Mouse (Mus musculus) retina, postnatal 1 day (tissue): ENCODE data around the gene Cds1.

Experiments
- DNase-seq: peaks from one replicate; pipeline ENCODE4 v3.0.0-alpha.2; 2012

Cds1 gene

DNA sequence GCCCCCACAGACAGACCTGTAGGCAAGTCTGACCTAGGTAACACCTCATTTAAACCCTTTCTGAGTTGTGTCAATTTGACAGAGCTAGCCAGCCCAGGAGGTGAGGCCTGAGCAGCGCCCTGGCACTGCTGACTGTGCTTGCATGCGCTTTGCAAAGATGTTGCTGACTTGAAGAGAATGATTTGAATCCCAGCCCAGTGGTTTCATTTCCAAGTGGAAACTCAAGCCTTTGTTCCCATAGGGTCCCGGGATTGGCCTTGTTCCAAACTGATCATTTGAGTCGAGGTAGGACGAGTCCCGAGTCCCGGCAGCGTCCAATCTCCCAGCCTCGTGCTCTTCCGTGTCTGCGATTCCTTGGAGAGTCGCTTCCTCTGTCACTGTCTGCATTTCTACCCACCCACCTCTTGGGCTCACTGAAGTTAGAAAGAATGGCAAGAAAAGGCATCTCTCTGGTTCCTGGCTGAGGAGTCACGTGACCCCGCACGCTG, 14.5 kb downstream of the Cds1 start:
- DNase-seq: no peak

- no peak for DNase-seq
These were observed 16.0 kb downstream of the Cds1 start for GRCm38 (mm10) chr5:101780918-101781317.

- DNase-seq: no peak
These were observed 19.4 kb downstream of the Cds1 start for GRCm38 (mm10) chr5:101784328-101784727.

DNA sequence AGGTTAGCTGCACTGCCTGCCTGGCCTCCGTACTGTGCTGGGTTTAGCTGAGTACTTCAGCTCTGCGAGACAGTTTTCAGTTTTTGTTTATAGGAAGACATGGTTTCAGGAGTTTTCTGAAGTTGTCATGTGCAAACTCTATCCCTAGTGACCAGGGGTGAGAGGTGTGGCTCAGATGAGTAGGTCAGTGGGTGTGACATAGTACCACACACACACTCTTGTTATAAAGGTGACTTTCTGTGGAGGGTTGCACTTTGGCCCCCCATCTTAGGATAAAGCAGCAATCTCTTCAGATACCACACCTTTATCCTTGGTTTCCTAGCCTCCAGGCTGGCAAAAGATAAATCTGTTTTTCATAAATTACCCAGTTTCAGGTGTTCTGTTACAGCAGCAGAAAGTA, 19.9 kb downstream of the Cds1 start:
- DNase-seq: no peak

DNA sequence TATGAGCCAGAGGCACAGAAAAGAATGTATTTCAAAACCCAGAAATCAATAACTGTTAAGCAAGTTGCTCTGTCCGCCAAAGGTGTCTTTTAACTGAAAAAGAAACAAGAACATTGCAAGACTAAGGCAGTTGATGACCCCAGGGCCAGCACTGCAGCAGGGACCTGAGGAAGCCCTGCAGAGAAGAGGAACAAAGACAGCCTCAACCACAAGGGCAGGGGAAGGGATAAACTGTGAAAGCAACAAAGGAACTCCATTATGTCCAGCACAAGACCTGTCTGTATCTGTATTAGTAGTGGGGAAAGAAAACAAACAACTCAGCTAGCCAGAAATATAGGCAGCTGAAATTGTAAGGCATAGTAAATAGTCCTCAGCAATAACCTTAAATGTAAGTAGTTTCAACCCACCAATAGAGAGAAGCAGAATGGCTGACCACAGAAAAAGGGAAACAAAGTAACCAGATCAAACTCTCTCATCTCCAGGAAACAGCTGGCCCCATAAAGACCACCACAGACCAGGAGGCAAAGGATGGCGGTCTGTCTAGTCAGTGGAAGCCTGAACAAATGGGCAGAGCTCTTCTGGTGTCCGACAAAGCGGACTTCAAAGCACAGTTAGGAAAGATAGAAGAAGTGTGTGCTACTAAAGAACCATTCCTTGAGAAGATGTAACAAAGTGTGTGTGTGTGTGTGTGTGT, 21.1 kb downstream of the Cds1 start:
- DNase-seq: no peak

- no peak for DNase-seq
These were observed 24.8 kb downstream of the Cds1 start for GRCm38 (mm10) chr5:101789770-101790169.

GRCm38 (mm10) chr5:101790560-101790959, 25.6 kb downstream of the Cds1 start:
- peak; percentile 27 for DNase-seq

- no peak for DNase-seq
These were observed 27.7 kb downstream of the Cds1 start for GRCm38 (mm10) chr5:101792665-101793064.

DNA sequence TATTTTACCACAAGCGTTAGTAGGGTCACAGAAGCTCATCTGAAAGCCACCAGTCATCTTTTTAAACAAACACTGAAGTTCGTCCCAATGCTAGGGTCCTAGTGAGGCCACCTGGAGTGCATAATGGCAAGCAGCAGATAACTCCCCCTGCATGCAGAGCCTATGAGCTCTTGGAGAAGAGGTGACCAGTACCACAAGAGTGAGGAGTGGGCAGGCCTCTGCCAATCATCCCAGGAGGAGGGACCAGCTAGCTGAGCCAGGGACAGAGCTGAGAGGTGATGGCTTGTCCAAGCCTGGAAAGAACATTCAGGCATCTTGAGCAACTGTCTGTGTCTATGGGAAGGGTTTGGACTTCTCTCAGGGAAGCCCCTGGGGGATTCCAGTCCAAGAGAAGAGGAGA, 37.0 kb downstream of the Cds1 start:
- DNase-seq: no peak

GRCm38 (mm10) chr5:101802358-101803022, 37.6 kb downstream of the Cds1 start:
- no peak for DNase-seq

GRCm38 (mm10) chr5:101811296-101812169, 46.6 kb downstream of the Cds1 start:
- no peak for DNase-seq

DNA sequence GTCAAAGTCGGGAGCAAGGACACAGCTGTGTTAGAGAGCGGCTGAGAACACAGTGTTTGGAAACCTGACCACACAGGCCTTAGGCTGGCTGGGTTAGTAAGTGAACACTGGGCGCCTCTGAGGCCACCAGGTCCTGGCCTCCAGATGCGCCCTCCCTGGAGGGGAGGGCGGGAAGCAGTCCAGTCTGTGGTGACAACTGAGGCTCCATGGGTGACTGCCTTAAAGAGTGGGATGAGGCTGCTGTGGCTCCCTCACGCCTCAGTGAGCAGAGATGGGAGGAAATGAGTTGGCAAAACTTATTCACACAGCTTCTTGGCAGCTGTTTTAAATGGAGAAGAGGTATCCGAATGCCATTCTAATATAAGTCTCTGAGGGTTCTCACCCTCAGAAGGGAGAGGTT, 51.9 kb downstream of the Cds1 start:
- peak; percentile 36 for DNase-seq

DNA sequence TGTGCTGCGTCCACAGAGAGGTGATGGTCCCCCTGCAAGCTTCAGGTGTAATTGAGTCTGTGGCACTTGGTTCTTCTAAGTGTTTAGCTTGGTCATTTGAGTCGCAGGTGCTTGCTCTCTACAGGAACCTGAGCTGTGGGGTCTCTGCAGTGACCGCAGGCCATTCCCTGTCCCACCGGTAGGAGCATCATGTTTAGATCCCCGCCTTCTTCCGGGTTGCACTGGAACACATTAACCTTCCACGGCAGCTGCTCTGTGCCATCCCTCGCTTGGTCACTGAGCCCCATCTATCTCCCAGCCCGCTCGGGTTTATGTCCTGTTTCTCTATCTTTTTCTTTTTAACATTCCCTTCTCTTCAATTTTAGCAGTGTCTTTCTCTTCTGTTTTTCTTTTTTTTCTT, 54.3 kb downstream of the Cds1 start:
- DNase-seq: peak; percentile 20

DNA sequence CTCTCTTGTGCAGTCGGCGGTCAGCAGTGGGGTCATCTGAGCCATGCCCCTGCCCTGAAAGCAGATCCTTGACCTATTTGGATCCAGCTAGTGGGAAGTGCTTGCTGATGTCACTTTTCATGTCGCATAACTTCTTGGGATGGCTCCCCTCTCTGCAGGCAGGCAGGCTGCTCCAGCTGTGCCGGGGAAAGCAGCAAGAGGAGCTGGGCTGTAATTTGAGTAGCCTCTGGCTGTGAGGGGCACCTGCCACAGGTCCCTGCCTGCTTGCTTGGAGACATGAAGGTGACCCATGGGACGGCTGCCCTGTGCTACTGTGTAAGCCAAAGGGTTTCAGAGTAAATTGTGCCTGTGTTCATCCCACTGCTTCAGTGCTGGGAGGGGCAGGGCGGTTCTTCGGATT, 54.9 kb downstream of the Cds1 start:
- DNase-seq: peak; percentile 12

DNA sequence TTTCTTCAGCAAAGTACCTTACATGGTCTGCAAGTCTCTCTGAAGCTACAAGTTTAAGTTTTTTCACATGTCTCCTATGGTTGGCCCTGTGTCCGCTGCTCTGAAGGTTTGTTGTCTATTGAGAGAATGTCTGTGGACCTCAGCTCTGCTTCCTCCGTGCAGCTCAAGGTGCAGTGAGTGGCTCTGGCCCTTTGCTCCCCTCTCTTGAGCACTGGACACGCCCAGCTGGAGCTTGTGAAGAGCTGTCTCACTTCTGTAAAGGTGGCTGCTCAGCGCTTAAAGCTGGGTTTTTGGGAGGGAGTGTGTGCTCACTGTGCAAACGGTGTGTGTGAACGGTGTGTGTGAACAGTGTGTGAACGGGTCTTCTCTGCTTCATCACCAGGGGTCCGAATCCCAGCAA, 56.1 kb downstream of the Cds1 start:
- DNase-seq: no peak

- DNase-seq: no peak
These were observed 56.8 kb downstream of the Cds1 start for GRCm38 (mm10) chr5:101821491-101822310.

GRCm38 (mm10) chr5:101822311-101822670, 57.4 kb downstream of the Cds1 start:
- no peak for DNase-seq

- peak; percentile 48 for DNase-seq
These were observed 60.4 kb downstream of the Cds1 start for GRCm38 (mm10) chr5:101825111-101825911.

DNA sequence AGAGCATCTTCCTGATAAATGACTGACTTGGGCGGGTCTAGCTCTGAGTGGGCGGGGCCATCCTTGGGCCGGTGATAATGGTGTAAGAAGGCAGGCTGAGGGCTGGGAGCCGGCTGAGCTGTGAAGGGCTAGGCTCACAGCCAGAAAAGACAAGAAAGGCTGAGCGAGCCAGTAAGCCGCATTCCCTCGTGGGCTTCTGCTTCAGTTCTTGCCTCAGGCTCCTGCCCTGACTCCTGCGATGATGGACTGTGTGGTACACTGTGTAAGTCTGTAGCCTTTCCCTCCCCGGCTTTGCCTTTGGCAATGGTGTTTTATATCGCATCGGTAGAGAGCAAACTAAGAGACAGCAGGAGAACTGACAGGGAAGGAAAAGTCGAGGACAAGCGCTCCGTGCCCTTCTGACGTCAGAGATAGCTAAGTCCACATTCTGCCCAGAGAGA, 61.6 kb downstream of the Cds1 start:
- DNase-seq: peak; percentile 79

DNA sequence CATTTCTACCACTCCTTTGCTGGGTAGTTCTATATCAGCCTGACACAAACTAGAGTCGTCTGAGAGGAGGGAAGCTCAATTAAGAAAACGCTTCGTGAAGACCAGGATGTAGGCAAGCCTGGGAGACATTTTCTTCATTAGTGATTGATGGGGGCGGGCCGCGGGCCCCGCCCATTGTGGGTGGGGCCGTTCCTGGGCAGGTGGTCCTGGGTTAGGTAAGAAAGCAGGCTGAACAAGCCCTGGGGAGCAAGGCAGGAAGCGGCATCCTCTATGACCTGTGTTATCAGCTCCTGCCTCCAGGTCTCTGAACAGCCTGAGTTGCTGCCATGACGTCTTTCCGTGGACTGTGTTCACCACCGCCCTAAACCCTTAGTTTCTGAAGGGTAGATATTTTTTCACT, 62.5 kb downstream of the Cds1 start:
- DNase-seq: no peak

DNA sequence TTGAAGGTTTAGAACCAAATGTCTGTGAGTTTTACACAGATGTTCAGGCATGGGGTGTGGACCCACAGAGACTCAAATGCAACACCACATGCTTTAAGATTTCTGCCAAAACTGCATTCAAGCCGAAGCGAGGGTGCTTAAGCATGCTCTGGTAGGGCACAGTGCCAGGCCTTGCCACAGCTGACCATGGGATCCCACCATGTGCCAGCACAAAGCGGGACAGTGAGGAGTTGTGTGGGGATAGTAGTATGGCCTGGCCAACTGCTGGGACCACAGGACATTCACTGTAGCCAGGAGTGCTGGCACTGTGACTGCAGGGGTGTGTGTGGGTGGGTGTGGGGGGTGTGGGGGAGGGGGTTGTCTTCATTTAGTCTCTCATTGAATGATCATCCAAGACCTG, 64.0 kb downstream of the Cds1 start:
- DNase-seq: no peak

- DNase-seq: no peak
These were observed 65.2 kb downstream of the Cds1 start for GRCm38 (mm10) chr5:101830180-101830579.
